Mouse (Mus musculus): ENCODE results near the gene Cdiptos.

Gene Cdiptos

DNA sequence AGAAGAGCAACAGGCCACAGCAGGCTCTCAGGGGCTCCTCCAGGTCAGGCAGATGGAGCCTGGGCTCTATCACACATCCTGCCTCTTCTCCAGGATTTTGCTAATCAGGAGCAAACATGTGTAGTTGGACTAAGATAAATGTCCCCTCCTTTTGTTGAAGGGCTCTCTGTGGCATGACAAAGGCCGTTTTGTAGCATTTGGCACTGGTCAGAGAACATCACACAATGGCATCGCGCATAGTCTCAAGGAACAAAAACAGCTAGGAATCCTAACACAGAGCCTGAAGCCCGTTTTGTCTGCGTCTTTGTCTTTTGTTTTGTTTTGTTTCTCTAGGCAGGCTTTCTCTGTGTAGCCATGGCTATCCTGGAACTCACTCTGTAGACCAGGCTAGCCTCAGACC, 51.9 kb downstream of the Cdiptos start:
- DNase-seq (ENCODE audit: extremely low spot score), result peak; percentile 25

GRCm38 (mm10) chr7:126922624-126923060, 53.3 kb downstream of the Cdiptos start, which contains the start of gene Tmem219:
Tmem219 (minus strand) TSS chr7:126922917.
- DNase-seq (ENCODE audit: extremely low spot score), result no peak
